Mouse (Mus musculus) heart, adult 2 months (tissue): Measurements from ENCODE around the gene Cd44.

Source experiments
- CTCF ChIP-seq: fragments of 200-600 bp; IDR thresholded peaks from 2 replicates; pipeline ENCODE4 v1.8.1; 2022; ENCODE audit warnings: antibody characterized with exemption, mild to moderate bottlenecking, moderate library complexity
- EP300 ChIP-seq: fragments of 200-500 bp; IDR thresholded peaks from 2 replicates; pipeline ENCODE4 v1.6.1; 2011; ENCODE audit warnings: low read depth, low read length, control low read depth; ENCODE audit not compliant: insufficient read depth

- TF ChIP-seq EP300 (no peak), CTCF (no peak)
Observed at GRCm38 (mm10) chr2:102812756-102813155, 88.7 kb downstream of the Cd44 start.
